Mouse (Mus musculus) liver, adult 2 months (tissue): ENCODE data around the gene Prdm2.

Source experiments
- CTCF ChIP-seq: fragments of 200-500 bp; IDR thresholded peaks from 2 replicates; pipeline ENCODE4 v1.5.1; 2011; ENCODE audit warnings: low read depth, low read length, control low read depth
- POLR2A ChIP-seq: fragments of 200-500 bp; IDR thresholded peaks from 2 replicates; pipeline ENCODE4 v1.6.1; 2011; ENCODE audit warnings: low read length, control low read depth; ENCODE audit not compliant: insufficient read depth; ENCODE audit errors: extremely low read depth

GRCm38 (mm10) chr4:143171600-143172290, 41.0 kb downstream of the Prdm2 start:
- no peak for TF ChIP-seq POLR2A
- TF ChIP-seq CTCF: no peak
